Mouse (Mus musculus): ENCODE measurements around the gene Ror1.

DNA sequence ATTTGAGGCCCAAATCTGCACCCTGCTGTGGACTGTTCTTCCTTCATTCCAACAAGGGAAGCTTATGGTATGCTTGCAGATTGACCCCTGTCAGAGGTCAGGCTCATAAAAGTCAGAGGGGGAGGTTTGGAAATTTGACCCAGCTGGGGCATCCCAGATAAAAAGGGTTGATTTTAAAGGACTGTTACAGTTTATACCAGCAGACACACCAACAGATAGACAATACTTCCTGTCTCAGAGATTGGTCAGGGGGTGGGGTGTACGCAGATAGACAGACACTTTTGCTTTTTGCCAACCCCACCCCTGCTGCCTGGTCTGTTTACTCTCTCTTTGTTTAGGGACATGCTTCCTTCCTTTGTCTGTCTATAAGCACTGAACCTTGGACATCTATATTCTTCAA lies 127.9 kb downstream of the Ror1 start:
- TF ChIP-seq CTCF (IDR thresholded peaks at IDR 0.05; ENCODE audit: insufficient read depth, low read depth, low read length): no peak
- no peak for TF ChIP-seq POLR2A (IDR thresholded peaks at IDR 0.05; ENCODE audit: insufficient read depth, low read depth, low read length)

Data from olfactory bulb, adult 2 months (tissue).